Mouse (Mus musculus): ENCODE measurements at regions not wholly inside any gene's neighbourhood (a gene's known extent, or its start where the extent isn't known, plus 50 kb on each side); places are given as distances from the start of the nearest gene placed in this dataset.

DNA sequence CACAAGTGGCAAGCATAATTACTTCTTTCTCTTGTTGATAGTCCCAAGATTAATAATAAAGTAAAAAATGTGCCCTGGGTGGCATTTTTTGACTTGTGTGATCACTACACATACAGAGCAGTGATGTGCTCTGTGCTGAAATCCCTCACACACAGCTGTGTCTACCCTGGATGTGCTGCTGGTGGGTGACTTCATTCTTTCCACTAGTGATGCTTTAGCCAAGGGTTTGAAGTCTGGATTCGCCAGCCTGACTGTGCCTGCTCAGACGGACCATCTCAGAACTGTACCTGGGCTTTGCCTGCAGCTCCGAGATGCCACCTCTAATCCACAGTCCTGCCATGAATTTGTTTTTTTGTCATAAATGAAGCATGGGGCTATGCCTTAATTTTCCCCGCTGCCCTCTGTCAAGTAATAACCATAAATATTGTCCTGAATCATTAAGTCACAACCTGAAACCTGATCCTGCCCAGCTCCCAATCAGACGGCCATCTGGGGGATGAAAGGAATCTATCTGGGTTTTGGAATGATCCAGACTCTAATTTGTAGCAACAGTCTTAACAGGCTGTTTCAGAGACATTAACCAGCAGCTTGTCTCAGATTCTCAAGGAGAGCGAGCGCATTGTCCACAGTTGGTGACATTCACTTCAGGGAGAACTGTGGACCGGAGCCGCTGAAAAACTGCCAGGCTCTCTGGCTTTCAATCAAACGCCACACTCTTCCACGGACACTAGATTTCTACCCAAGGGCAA is 330.1 kb upstream of the Npvf start:
- TF ChIP-seq CTCF (IDR thresholded peaks at IDR 0.05; ENCODE audit: low read depth, low read length), result no peak
- no peak for TF ChIP-seq POLR2A (IDR thresholded peaks at IDR 0.05; ENCODE audit: borderline replicate concordance, low read depth, low read length)

Measured in bone marrow macrophage, adult 2 months (primary cell).